Mouse (Mus musculus) embryo, embryonic 9.5 days (tissue): ENCODE measurements around the gene Olfr523.
"Not testable (repeated sequence)": the region's sequence is repeated elsewhere in the genome, so short reads cannot be mapped to it uniquely, and the experiment has no call there.

Source experiments
- DNase-seq: peaks from one replicate; pipeline ENCODE4 v3.0.0-alpha.2; 2017; ENCODE audit errors: extremely low spot score

Olfr523 gene

GRCm38 (mm10) chr7:140172936-140173335, at the start of gene Olfr523:
Olfr523 (plus strand) TSS chr7:140173217.
- no peak for DNase-seq

DNA sequence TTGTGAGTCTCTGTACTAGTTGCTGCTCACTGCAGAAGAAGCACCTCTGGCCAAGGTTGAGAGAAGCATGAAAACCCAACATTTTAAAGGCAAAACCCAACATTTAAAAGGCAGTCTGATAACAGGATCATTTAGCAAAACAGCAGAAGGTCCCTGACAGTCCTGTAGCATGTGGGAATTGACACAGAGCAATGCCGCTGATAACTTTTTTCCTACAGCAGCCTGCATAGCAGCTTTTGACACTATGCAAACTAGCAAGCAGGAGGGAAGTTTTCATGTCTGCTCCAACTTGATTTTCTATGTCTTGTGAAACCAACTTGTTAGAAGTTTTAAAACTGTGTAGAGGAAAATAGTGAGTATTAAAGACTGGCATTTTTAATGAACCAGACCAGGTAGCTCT, 48.6 kb upstream of the Olfr523 start:
- DNase-seq: no peak

- DNase-seq: peak; percentile 97
Observed at GRCm38 (mm10) chr7:140125278-140126021, 47.6 kb upstream of the Olfr523 start.

DNA sequence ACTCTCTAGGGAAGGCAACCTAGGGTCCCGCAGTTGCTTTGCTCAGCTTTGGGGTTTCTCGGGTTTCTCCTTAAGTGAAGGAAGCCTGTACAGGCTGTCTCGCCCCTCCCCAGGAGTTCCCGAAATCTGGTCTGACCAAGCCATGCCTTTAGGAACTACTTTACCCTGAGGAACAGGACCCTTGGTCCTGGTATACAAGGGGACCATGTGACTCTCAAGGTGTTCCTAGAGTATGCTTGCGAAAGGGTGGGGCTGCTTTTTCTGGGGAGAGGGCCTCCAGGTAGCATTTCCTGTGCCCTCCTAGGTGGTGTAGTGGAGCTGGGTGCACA, 47.0 kb upstream of the Olfr523 start:
- DNase-seq: no peak

- DNase-seq: no peak
Observed at GRCm38 (mm10) chr7:140126934-140127333, 46.1 kb upstream of the Olfr523 start.

GRCm38 (mm10) chr7:140127911-140128310, 45.1 kb upstream of the Olfr523 start:
- DNase-seq: no peak

- not testable (repeated sequence) for DNase-seq
Observed at GRCm38 (mm10) chr7:140132184-140132583, 40.8 kb upstream of the Olfr523 start.

DNA sequence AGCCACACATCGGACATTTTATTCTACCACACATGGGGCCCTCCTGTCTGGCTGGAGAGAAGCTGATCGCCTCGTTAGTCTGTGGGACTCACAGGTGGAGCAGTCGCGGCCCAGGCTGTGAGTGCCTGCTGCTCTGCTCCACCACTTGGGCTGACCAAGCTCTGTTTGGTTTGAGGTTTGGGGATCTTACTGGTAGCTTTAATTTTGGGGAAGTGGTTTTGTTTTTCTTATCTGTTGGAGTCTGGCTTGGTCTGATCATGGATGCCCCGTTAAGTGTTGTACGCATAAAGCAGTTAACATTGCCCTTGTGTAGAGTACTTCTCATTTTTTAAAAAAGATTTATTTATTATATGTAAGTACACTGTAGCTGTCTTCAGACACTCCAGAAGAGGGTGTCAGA, 39.0 kb upstream of the Olfr523 start:
- not testable (repeated sequence) for DNase-seq

DNA sequence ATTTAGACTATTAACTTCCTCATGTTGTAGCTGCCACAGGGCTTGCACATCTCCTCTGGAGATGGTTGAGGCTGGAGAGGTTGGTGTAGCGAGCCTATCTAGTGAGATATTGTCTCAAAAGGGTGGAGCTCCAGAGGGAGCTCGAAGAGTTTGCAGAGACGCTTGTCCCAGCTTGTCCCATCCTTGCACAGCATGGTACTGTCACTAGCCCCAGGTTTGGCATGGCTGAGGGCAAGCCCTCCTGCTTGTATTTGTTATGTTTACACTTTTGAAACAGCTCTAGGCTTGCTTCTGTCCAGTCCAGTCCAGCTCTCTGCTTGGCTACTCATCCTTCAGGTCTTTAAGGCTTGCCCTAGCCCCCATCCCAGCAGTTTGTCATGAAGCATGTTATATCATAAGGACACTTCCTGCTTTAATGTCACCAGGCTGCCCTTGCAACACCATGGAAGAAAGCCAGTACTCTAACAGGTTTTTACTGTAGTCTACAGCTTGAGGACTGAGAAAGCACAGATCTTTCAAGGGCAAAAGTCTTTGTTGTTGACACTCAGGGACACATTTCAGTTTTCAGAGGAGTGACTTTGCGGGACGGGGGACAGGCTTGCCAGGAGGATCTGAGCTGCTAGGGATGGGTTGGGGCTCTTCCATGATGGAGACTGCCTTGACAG, 37.8 kb upstream of the Olfr523 start:
- no peak for DNase-seq

- DNase-seq: peak; percentile 95
Observed at GRCm38 (mm10) chr7:140137135-140138020, 35.6 kb upstream of the Olfr523 start, which contains the start of gene Mtg1. Mtg1 (plus strand) TSS chr7:140137564.

DNA sequence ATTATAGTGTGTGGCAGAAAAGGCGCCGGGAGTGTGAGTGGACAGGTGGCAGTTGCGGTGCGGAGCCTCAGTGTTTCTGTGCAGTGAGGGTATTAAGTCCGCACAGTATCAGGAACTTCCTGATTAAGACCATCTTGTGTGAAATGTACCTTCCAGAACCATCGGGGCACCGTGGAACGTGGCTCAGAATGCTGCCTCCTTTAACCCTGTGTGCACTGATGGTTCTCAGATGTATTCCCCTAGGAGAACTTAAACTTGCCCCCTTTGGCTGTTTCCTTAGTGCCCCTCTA, 35.1 kb upstream of the Olfr523 start:
- DNase-seq: no peak

- DNase-seq: peak; percentile 47
Observed at GRCm38 (mm10) chr7:140141350-140141749, 31.7 kb upstream of the Olfr523 start.

- DNase-seq: no peak
Observed at GRCm38 (mm10) chr7:140144550-140144949, 28.5 kb upstream of the Olfr523 start.

DNA sequence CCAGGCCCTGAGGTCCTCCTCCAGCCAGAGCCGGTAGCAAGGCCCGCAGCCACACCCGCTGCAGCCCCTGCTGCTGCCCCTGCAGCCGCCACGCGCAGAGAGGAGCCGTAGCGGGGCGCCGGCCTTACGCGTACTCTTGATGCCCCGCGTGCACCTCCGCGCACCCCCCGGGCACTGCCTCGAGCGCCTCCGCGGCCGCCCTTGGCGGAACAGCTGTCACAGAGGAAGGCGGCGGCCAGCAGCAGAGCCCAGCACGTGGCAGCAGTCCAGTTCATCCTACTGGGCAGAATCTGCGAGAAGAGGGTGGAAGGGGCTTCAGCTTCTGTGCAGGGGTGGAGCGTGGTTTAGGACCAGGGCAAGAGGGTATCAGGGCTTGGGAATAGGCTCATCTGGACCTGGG, 19.6 kb upstream of the Olfr523 start:
- peak; percentile 38 for DNase-seq

- no peak for DNase-seq
Observed at GRCm38 (mm10) chr7:140153829-140154217, 19.2 kb upstream of the Olfr523 start.

DNA sequence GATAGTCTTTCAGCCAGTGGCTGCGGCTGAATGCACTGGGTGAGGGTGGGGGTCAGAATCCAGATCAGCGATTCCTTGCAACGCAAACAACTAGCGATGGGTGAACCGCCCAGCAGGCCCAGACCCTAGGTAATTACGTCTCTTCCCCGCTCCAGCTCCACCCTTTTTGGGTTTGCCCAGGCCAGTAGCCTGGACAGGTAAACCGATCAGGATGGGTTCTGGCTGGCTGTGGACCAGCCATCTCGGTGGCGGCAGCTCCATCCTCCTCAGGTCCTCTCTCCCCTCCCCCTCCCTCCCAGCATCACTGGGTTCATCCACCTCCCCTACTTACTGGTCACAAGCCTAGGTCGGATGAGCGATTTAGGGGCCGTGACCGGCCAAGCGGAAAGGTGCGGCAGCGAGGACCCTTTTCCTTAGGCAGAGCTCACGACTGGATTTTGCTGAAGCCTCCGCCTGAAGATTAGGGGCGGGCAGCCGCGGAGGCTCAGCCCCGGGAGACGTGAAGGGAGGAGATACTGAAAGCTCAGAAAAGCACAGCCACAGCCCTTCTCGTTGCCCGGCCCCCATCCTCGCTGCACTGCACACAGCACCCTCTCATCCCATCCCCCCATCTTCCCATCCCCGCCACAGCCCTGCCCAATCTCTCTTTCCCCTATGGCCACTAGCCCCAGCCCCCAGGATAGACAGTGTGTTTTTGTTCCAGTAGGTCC, 18.6 kb upstream of the Olfr523 start, which contains the start of gene Sprn:
Gene Sprn (minus strand): TSS at position 660 of the 710 bp plus-strand sequence.
- DNase-seq: peak; percentile 27

GRCm38 (mm10) chr7:140160363-140160762, 12.7 kb upstream of the Olfr523 start:
- DNase-seq: no peak

DNA sequence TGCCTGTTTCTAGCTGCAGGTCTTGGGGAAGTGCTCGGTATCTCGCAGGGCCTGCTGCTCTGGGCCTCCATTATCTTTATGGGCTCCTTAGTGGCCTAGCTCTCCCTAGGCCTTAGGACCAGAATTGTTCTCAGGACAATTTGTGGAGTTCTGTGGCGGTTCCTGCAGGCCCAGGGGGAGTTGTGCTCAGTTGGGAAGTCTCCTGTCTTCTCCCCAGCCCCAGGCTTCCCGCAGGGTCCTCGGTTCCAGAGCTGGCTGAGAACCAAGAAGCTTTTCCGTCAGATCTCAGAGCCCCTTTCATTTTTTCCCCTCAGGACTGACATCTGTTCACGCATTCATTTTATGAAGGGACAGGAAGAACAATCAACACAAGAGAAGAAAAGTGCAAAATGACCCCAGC, 8.4 kb upstream of the Olfr523 start, which contains the start of gene Olfr522:
Gene Olfr522 (minus strand): TSS at position 101 of the 400 bp plus-strand sequence.
- DNase-seq: no peak

DNA sequence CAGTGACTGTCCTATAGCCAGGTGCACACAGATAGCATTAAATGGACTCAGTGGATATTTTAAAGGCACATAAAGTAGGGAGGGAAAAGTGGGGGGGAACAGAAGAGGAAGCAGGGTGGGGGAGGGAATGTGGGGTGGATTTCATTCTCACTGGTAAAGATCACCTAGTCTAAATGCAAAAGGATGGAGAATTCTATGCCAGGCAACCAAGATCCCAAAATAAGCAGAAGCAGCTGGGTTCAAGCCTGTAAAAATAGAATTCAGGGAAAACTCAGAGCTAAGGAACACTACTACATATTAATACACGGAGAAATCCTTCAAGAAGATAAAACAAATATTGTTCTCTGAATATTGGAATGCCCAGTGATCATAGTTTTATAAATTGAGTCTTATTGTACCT, 5.1 kb upstream of the Olfr523 start:
- DNase-seq: no peak

DNA sequence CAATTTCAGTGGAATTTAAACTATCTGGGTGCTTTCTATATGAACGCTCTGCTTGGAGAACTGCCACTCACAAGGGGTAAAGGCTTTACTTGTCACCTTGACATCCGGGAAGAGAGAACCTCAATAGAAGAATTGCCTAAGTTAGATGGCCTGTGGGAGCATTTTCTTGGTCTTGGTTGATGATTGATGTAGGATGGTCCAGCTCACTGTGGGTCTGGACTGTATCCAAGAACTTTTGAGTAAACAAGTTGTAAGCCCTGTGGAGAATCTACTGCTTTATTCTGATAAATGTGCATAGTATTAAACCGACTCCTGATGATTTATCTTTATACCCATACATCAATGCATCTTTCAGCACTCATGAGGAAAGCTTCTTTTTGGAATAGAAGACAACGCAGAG, 3.6 kb upstream of the Olfr523 start:
- DNase-seq: no peak

- DNase-seq: no peak
Observed at GRCm38 (mm10) chr7:140170863-140171262, 2.2 kb upstream of the Olfr523 start.

DNA sequence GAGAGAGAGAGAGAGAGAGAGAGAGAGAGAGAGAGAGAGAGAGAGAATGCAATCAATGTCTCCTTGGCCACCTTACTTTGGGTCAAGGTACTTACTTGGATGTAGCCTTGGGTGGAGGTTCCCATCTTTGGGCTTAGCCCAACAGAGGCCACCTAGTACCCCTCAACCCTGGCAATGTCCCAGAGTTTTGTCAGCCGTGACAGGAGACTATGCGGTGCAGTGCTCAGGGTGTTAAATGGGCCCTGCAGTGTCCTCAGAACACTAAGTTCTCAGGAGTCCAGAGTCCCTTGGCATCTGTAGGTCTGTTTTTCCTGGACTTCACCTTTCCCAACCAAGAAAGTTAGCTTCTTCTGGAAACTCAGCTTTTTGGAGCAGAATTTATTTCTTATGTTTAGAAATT, 6.2 kb downstream of the Olfr523 start:
- DNase-seq: no peak
